Mouse (Mus musculus): ENCODE data around the gene Esp31. TPM values are rescaled to one million over a fixed set of nuclear protein-coding genes. Genes with fewer than 3 reads are reported as not detected.

Esp31 gene
- polyA plus RNA-seq (2012; rRNA removed) = not detected in 2 replicates

DNA sequence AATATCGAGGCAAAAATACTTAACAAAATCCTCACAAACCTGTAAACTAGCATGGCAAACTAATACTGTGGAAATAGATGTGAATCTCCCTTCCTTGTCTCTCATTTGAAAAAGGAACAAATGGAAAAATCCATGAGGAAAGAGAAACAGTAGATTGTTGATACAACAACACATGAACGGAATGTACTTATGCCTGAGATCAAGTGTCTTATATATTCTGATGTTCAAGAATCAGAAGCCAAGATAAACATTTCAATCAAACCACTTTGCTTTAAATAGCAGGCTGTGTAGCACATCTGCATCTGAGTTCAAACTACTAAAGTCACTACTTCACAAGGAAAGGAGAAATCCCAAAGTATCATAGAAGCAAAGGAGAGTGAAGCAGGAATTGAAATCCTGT is at the start of gene Esp31:
Gene Esp31 (plus strand): TSS at position 301 of the 400 bp plus-strand sequence.
- no peaks in the 10 kb centered on the region for H3K4me1 ChIP-seq (replicated peaks; ENCODE audit: control insufficient read depth, insufficient read depth, low read length)
- no peak within 1 kb of the TSS for H3K27ac ChIP-seq (ENCODE audit: control insufficient read depth, insufficient read depth, low read length)
- TF ChIP-seq POLR2A (IDR thresholded peaks at IDR 0.05; ENCODE audit: control insufficient read depth, extremely low read depth, insufficient read depth, low read length, poor library complexity) (no peak), CTCF (IDR thresholded peaks at IDR 0.05; ENCODE audit: borderline replicate concordance, control insufficient read depth, extremely low read depth, insufficient read depth, low read length, poor library complexity) (no peak)
- H3K4me3 ChIP-seq (ENCODE audit: control insufficient read depth, insufficient read depth, low read length) = no peak within 1 kb of the TSS
- no peak for DNase-seq
- no peaks in the 10 kb centered on the region for H3K27me3 ChIP-seq (ENCODE audit: control insufficient read depth, insufficient read depth, low read length)
- WGBS = 89% methylated on average over 2 of the region's 2 CpGs
- H3K36me3 ChIP-seq (ENCODE audit: control insufficient read depth, insufficient read depth, low read length) = no peaks in the 10 kb centered on the region

Other genes starting within 250 kb of the Esp31 start
- gene Esp36, start 219.3 kb upstream of the Esp31 start, polyA plus RNA-seq (2012; rRNA removed) = not detected in 2 replicates
- not detected in 2 replicates for gene Esp34, start 85.3 kb upstream of the Esp31 start, polyA plus RNA-seq (2012; rRNA removed)

Data from thymus, adult 2 months (tissue).